Mouse (Mus musculus): Measurements from ENCODE around the gene Nppc.

Gene Nppc

GRCm38 (mm10) chr1:86652675-86653074 is 17.7 kb downstream of the Nppc start:
- DNase-seq (ENCODE audit: low spot score in 2 of 2): no peak

- peak; percentile 76 to 77 for DNase-seq (ENCODE audit: low spot score in 2 of 2)
Measured at GRCm38 (mm10) chr1:86650272-86650671, 20.1 kb downstream of the Nppc start.

- no peak for DNase-seq (ENCODE audit: low spot score in 2 of 2)
Measured at GRCm38 (mm10) chr1:86647517-86647916, 22.9 kb downstream of the Nppc start.

GRCm38 (mm10) chr1:86643101-86643809 is 27.1 kb downstream of the Nppc start:
- DNase-seq (ENCODE audit: low spot score in 2 of 2): no peak

- peak in 1 of 2 experiments; percentile 16 for DNase-seq (ENCODE audit: low spot score in 2 of 2)
Measured at GRCm38 (mm10) chr1:86634751-86635359, 35.5 kb downstream of the Nppc start.

- DNase-seq (ENCODE audit: low spot score in 2 of 2): no peak
Measured at GRCm38 (mm10) chr1:86633840-86634750, 36.3 kb downstream of the Nppc start.

- DNase-seq (ENCODE audit: low spot score in 2 of 2): no peak
Measured at GRCm38 (mm10) chr1:86633434-86633833, 36.9 kb downstream of the Nppc start.

- no peak for DNase-seq (ENCODE audit: low spot score in 2 of 2)
Measured at GRCm38 (mm10) chr1:86632732-86633380, 37.5 kb downstream of the Nppc start.

GRCm38 (mm10) chr1:86630527-86630926 is 39.8 kb downstream of the Nppc start:
- DNase-seq (ENCODE audit: low spot score in 2 of 2): no peak

- DNase-seq (ENCODE audit: low spot score in 2 of 2): no peak
Measured at GRCm38 (mm10) chr1:86629936-86630335, 40.4 kb downstream of the Nppc start.

- no peak for DNase-seq (ENCODE audit: low spot score in 2 of 2)
Measured at GRCm38 (mm10) chr1:86628270-86628669, 42.1 kb downstream of the Nppc start.

GRCm38 (mm10) chr1:86623001-86624000 is 47.1 kb downstream of the Nppc start:
- DNase-seq (ENCODE audit: low spot score in 2 of 2): no peak

- no peak for DNase-seq (ENCODE audit: low spot score in 2 of 2)
Measured at GRCm38 (mm10) chr1:86622296-86622695, 48.1 kb downstream of the Nppc start.

GRCm38 (mm10) chr1:86618454-86619125 is 51.8 kb downstream of the Nppc start:
- DNase-seq (ENCODE audit: low spot score in 2 of 2): peak; percentile 76 to 86
